Mouse (Mus musculus): ENCODE data around the gene Dync1i2.

Gene Dync1i2

GRCm38 (mm10) chr2:71211591-71212359 lies at the start of gene Dync1i2:
TSS of gene Dync1i2 (plus strand) at chr2:71211706.
- in situ Hi-C loops (cut with MboI; ENCODE audit: low pct_unique_long_range_greater_than_20kb in 1 of 2, low sequenced_read_pairs in 2 of 2, unreplicated experiment in 1 of 2): no loop called here

- in situ Hi-C loops (cut with MboI; ENCODE audit: low pct_unique_long_range_greater_than_20kb in 1 of 2, low sequenced_read_pairs in 2 of 2, unreplicated experiment in 1 of 2): no loop called here
Measured at GRCm38 (mm10) chr2:71162831-71163621, 48.5 kb upstream of the Dync1i2 start.

GRCm38 (mm10) chr2:71167211-71167610 lies 44.3 kb upstream of the Dync1i2 start:
- in situ Hi-C loops (cut with MboI; ENCODE audit: low pct_unique_long_range_greater_than_20kb in 1 of 2, low sequenced_read_pairs in 2 of 2, unreplicated experiment in 1 of 2): no loop called here

- in situ Hi-C loops (cut with MboI; ENCODE audit: low pct_unique_long_range_greater_than_20kb in 1 of 2, low sequenced_read_pairs in 2 of 2, unreplicated experiment in 1 of 2): no loop called here
Measured at GRCm38 (mm10) chr2:71168461-71169021, 43.0 kb upstream of the Dync1i2 start.

- in situ Hi-C loops (cut with MboI; ENCODE audit: low pct_unique_long_range_greater_than_20kb in 1 of 2, low sequenced_read_pairs in 2 of 2, unreplicated experiment in 1 of 2): no loop called here
Measured at GRCm38 (mm10) chr2:71173031-71173430, 38.5 kb upstream of the Dync1i2 start.

- in situ Hi-C loops (cut with MboI; ENCODE audit: low pct_unique_long_range_greater_than_20kb in 1 of 2, low sequenced_read_pairs in 2 of 2, unreplicated experiment in 1 of 2): no loop called here
Measured at GRCm38 (mm10) chr2:71176329-71177249, 34.9 kb upstream of the Dync1i2 start.

GRCm38 (mm10) chr2:71177250-71177615 lies 34.3 kb upstream of the Dync1i2 start:
- in situ Hi-C loops (cut with MboI; ENCODE audit: low pct_unique_long_range_greater_than_20kb in 1 of 2, low sequenced_read_pairs in 2 of 2, unreplicated experiment in 1 of 2): no loop called here

- in situ Hi-C loops (cut with MboI; ENCODE audit: low pct_unique_long_range_greater_than_20kb in 1 of 2, low sequenced_read_pairs in 2 of 2, unreplicated experiment in 1 of 2): no loop called here
Measured at GRCm38 (mm10) chr2:71177760-71178159, 33.7 kb upstream of the Dync1i2 start.

GRCm38 (mm10) chr2:71179716-71180115 lies 31.8 kb upstream of the Dync1i2 start:
- in situ Hi-C loops (cut with MboI; ENCODE audit: low pct_unique_long_range_greater_than_20kb in 1 of 2, low sequenced_read_pairs in 2 of 2, unreplicated experiment in 1 of 2): no loop called here

GRCm38 (mm10) chr2:71180566-71181217 lies 30.8 kb upstream of the Dync1i2 start:
- in situ Hi-C loops (cut with MboI; ENCODE audit: low pct_unique_long_range_greater_than_20kb in 1 of 2, low sequenced_read_pairs in 2 of 2, unreplicated experiment in 1 of 2): no loop called here

- in situ Hi-C loops (cut with MboI; ENCODE audit: low pct_unique_long_range_greater_than_20kb in 1 of 2, low sequenced_read_pairs in 2 of 2, unreplicated experiment in 1 of 2): no loop called here
Measured at GRCm38 (mm10) chr2:71187950-71188349, 23.6 kb upstream of the Dync1i2 start.

GRCm38 (mm10) chr2:71188861-71189260 lies 22.6 kb upstream of the Dync1i2 start:
- in situ Hi-C loops (cut with MboI; ENCODE audit: low pct_unique_long_range_greater_than_20kb in 1 of 2, low sequenced_read_pairs in 2 of 2, unreplicated experiment in 1 of 2): no loop called here

- in situ Hi-C loops (cut with MboI; ENCODE audit: low pct_unique_long_range_greater_than_20kb in 1 of 2, low sequenced_read_pairs in 2 of 2, unreplicated experiment in 1 of 2): no loop called here
Measured at GRCm38 (mm10) chr2:71191391-71192194, 19.9 kb upstream of the Dync1i2 start.

- in situ Hi-C loops (cut with MboI; ENCODE audit: low pct_unique_long_range_greater_than_20kb in 1 of 2, low sequenced_read_pairs in 2 of 2, unreplicated experiment in 1 of 2): no loop called here
Measured at GRCm38 (mm10) chr2:71192195-71192807, 19.2 kb upstream of the Dync1i2 start.

- in situ Hi-C loops (cut with MboI; ENCODE audit: low pct_unique_long_range_greater_than_20kb in 1 of 2, low sequenced_read_pairs in 2 of 2, unreplicated experiment in 1 of 2): no loop called here
Measured at GRCm38 (mm10) chr2:71194137-71194960, 17.2 kb upstream of the Dync1i2 start.

- in situ Hi-C loops (cut with MboI; ENCODE audit: low pct_unique_long_range_greater_than_20kb in 1 of 2, low sequenced_read_pairs in 2 of 2, unreplicated experiment in 1 of 2): no loop called here
Measured at GRCm38 (mm10) chr2:71196947-71197346, 14.6 kb upstream of the Dync1i2 start.
